Mouse (Mus musculus) liver, adult 2 months (tissue): ENCODE results near the gene Cplx2. TPM values are rescaled to one million over a fixed set of nuclear protein-coding genes. Genes with fewer than 3 reads are reported as not detected.

Experiments used
- DNase-seq: peaks from one replicate; pipeline ENCODE4 v3.0.0-alpha.2; 2011; ENCODE audit warnings: low read depth, low spot score; ENCODE audit errors: extremely low read depth
- H3K27ac ChIP-seq: fragments of 200-500 bp; replicated peaks from 2 replicates; pipeline ENCODE4 v1.5.1; 2012; ENCODE audit warnings: low read depth, mild to moderate bottlenecking, control low read depth, inconsistent platforms, low read length; ENCODE audit not compliant: insufficient read depth
- H3K27me3 ChIP-seq: fragments of 200-500 bp; 2 replicates; pipeline ENCODE4 v1.6.1; 2012; ENCODE audit warnings: mild to moderate bottlenecking, moderate library complexity, low read length, inconsistent platforms; ENCODE audit not compliant: control insufficient read depth, insufficient read depth
- H3K36me3 ChIP-seq: fragments of 200-500 bp; 2 replicates; pipeline ENCODE4 v1.6.1; 2012; ENCODE audit warnings: low read length, inconsistent platforms; ENCODE audit not compliant: control insufficient read depth, insufficient read depth
- H3K4me1 ChIP-seq: fragments of 200-500 bp; 2 replicates; pipeline ENCODE4 v1.6.1; 2011; ENCODE audit warnings: low read length; ENCODE audit not compliant: control insufficient read depth, insufficient read depth
- H3K4me3 ChIP-seq: fragments of 200-500 bp; 2 replicates; pipeline ENCODE4 v1.5.1; 2011; ENCODE audit warnings: low read depth, mild to moderate bottlenecking, control low read depth, low read length, moderate library complexity; ENCODE audit not compliant: insufficient read depth
- H3K79me2 ChIP-seq: fragments of 200-500 bp; 2 replicates; pipeline ENCODE4 v1.6.1; 2012; ENCODE audit warnings: inconsistent platforms, mild to moderate bottlenecking, low read length, moderate library complexity; ENCODE audit not compliant: control insufficient read depth, insufficient read depth
- H3K9ac ChIP-seq: fragments of 200-500 bp; 2 replicates; pipeline ENCODE4 v1.6.1; 2012; ENCODE audit warnings: low read depth, mild to moderate bottlenecking, control low read depth, inconsistent platforms, low read length
- CTCF ChIP-seq: fragments of 200-500 bp; IDR thresholded peaks from 2 replicates; pipeline ENCODE4 v1.5.1; 2011; ENCODE audit warnings: low read depth, low read length, control low read depth
- POLR2A ChIP-seq: fragments of 200-500 bp; IDR thresholded peaks from 2 replicates; pipeline ENCODE4 v1.6.1; 2011; ENCODE audit warnings: low read length, control low read depth; ENCODE audit not compliant: insufficient read depth; ENCODE audit errors: extremely low read depth
- WGBS: fragments of 180-500 bp; shearing (Covaris S2); methylation state at CpG from one replicate; pipeline ENCODE4 v1.1.7; 2018; 5-methylcytosine and 5-hydroxymethylcytosine counted together
- polyA plus RNA-seq: library from polyadenylated mRNA; depleted of rRNA; stranded (reverse); fragments of >200 nt; gene quantifications from 2 replicates; pipeline ENCODE4 v1.2.3, GENCODE M21; 2012
- total RNA-seq: library from RNA; depleted of rRNA; stranded (reverse); fragments of >200 nt; gene quantifications from 2 replicates; pipeline ENCODE4 v1.2.3, GENCODE M21; 2014

Gene Cplx2
- total and polyA plus RNA-seq, 2 experiments: 0.37 to 0.57 TPM

GRCm38 (mm10) chr13:54357420-54357819 lies 13.7 kb upstream of the Cplx2 start:
- DNase-seq: peak; percentile 10
- 26% methylated on average over 4 of the region's 4 CpGs for WGBS

DNA sequence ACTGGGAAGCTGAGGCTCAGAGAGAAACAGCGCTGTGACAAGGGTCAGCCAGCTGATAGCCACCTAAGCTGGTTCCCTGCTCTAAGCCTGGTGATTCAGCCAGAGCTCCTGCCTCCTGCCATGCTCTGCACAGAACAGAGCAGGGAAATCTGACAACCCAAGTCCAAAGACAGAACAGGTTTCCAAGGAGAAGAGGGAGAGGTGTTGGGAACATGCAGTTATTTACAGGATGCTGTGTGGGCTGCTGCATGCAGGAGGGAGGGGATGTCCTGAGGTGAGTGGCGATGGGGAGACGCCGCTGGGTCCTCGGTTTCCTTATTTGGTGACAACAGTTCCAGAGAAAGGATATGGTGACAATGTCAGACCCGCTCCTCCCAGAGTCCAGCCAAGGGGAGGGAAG lies 12.0 kb upstream of the Cplx2 start:
- H3K27ac ChIP-seq: no peak overlapping the region
- no peak overlapping the region for H3K4me3 ChIP-seq
- WGBS: 92% methylated on average over 6 of the region's 6 CpGs
- no peaks in the 10 kb centered on the region for H3K4me1 ChIP-seq
- H3K36me3 ChIP-seq: no peaks in the 10 kb centered on the region
- no peaks in the 10 kb centered on the region for H3K27me3 ChIP-seq
- H3K79me2 ChIP-seq: no peaks in the 10 kb centered on the region
- TF ChIP-seq POLR2A: no peak
- no peak for TF ChIP-seq CTCF
- no peak for DNase-seq
- no peak overlapping the region for H3K9ac ChIP-seq

More at GRCm38 (mm10) chr13:54357420-54357819, 13.7 kb upstream of the Cplx2 start:
- H3K9ac ChIP-seq: no peak overlapping the region
- TF ChIP-seq POLR2A: no peak
- no peak for TF ChIP-seq CTCF
- no peak overlapping the region for H3K4me3 ChIP-seq
- H3K4me1 ChIP-seq: no peaks in the 10 kb centered on the region
- H3K27me3 ChIP-seq: no peaks in the 10 kb centered on the region
- no peaks in the 10 kb centered on the region for H3K36me3 ChIP-seq
- no peaks in the 10 kb centered on the region for H3K79me2 ChIP-seq
- H3K27ac ChIP-seq: no peak overlapping the region

- DNase-seq: no peak
- TF ChIP-seq POLR2A: no peak
- TF ChIP-seq CTCF: no peak
- Histone ChIP-seq H3K36me3 (no peaks in the 10 kb centered on the region), H3K79me2 (no peaks in the 10 kb centered on the region), H3K4me1 (no peaks in the 10 kb centered on the region), H3K27me3 (0 out of 2 replicates have a peak, but pooled peaks cover 2% of the 10 kb centered on the region), H3K27ac (no peak overlapping the region), H3K9ac (no peak overlapping the region), H3K4me3 (no peak overlapping the region)
- WGBS: 83% methylated on average over 7 of the region's 7 CpGs
Measured at GRCm38 (mm10) chr13:54364686-54365085, 6.5 kb upstream of the Cplx2 start.

GRCm38 (mm10) chr13:54367758-54368157 lies 3.4 kb upstream of the Cplx2 start:
- Histone ChIP-seq H3K4me3 (no peak overlapping the region), H3K79me2 (no peaks in the 10 kb centered on the region), H3K27me3 (peaks cover 7% of the 10 kb centered on the region; the same call in 1 of the 2 replicates), H3K4me1 (no peaks in the 10 kb centered on the region), H3K9ac (no peak overlapping the region), H3K27ac (no peak overlapping the region), H3K36me3 (no peaks in the 10 kb centered on the region)
- TF ChIP-seq POLR2A: no peak
- 0 out of 2 replicates have a peak, but pooled peaks have one; percentile 4 for TF ChIP-seq CTCF
- DNase-seq: no peak
- WGBS: 69% methylated on average over 6 of the region's 6 CpGs

GRCm38 (mm10) chr13:54368181-54368580 lies 3.0 kb upstream of the Cplx2 start:
- TF ChIP-seq CTCF: no peak
- no peak for TF ChIP-seq POLR2A
- Histone ChIP-seq H3K27ac (no peak overlapping the region), H3K4me3 (no peak overlapping the region), H3K4me1 (no peaks in the 10 kb centered on the region), H3K36me3 (no peaks in the 10 kb centered on the region), H3K9ac (no peak overlapping the region), H3K79me2 (no peaks in the 10 kb centered on the region), H3K27me3 (peaks cover 7% of the 10 kb centered on the region; the same call in 1 of the 2 replicates)
- 71% methylated on average over 9 of the region's 9 CpGs for WGBS
- no peak for DNase-seq

- WGBS: 3% methylated on average over 59 of the region's 59 CpGs
- peaks cover 7% of the 10 kb centered on the region; the same call in 1 of the 2 replicates for H3K27me3 ChIP-seq
- H3K27ac ChIP-seq: no peak overlapping the region
- no peak for DNase-seq
- no peak overlapping the region for H3K4me3 ChIP-seq
- H3K79me2 ChIP-seq: no peaks in the 10 kb centered on the region
- no peaks in the 10 kb centered on the region for H3K36me3 ChIP-seq
- no peak for TF ChIP-seq POLR2A
- TF ChIP-seq CTCF: 0 out of 2 replicates have a peak, but pooled peaks have one; percentile 17
- no peak overlapping the region for H3K9ac ChIP-seq
- H3K4me1 ChIP-seq: no peaks in the 10 kb centered on the region
Measured at GRCm38 (mm10) chr13:54371387-54372330, 510 bp downstream of the Cplx2 start.
